20 mouse cellular contexts compared by ENCODE assay signal in genomic region chr14:18697662-18698225, GRCm38 (mm10).
"Had no signal": no experiment of that assay in that cellular context is flagged by ENCODE, and none has a peak within 500 bp of the region (broad histone marks: within the 10 kb centered on the region; RNA-seq: fewer than 3 reads in every experiment).

No protein-coding gene starts in this region.

- H3K4me3 ChIP-seq: lung, embryonic 15.5 days; megakaryocyte, embryonic 14.5 days; midbrain, embryonic 13.5 days; myocyte; neural tube, embryonic 13.5 days; neural tube, embryonic 15.5 days; stomach, embryonic 15.5 days had no signal

- ATAC-seq: lung, postnatal 0 days; midbrain, embryonic 13.5 days; midbrain, embryonic 16.5 days had no signal

- H3K4me1 ChIP-seq: lung, embryonic 15.5 days; megakaryocyte, embryonic 14.5 days; midbrain, embryonic 13.5 days; neural tube, embryonic 13.5 days; neural tube, embryonic 15.5 days; stomach, embryonic 15.5 days had no signal

- H3K36me3 ChIP-seq: lung, embryonic 15.5 days; midbrain, embryonic 13.5 days; neural tube, embryonic 13.5 days; neural tube, embryonic 15.5 days; stomach, embryonic 15.5 days had no signal

- DNase-seq: lung, adult 2 months; lung, postnatal 14 days; lung, postnatal 36 days; right cerebral cortex, postnatal 14 days; thymus, adult 2 months; thymus, postnatal 25 days; thymus, postnatal 4 days had no signal

- H3K27ac ChIP-seq: liver, embryonic 14.5 days; lung, embryonic 15.5 days; macrophage; midbrain, embryonic 13.5 days; neural tube, embryonic 13.5 days; neural tube, embryonic 15.5 days; stomach, embryonic 15.5 days; stomach, postnatal 0 days had no signal

- H3K4me2 ChIP-seq: lung, embryonic 15.5 days; midbrain, embryonic 11.5 days; midbrain, embryonic 13.5 days; neural tube, embryonic 13.5 days; neural tube, embryonic 15.5 days; stomach, embryonic 15.5 days had no signal

- H3K27me3 ChIP-seq: lung, embryonic 15.5 days; megakaryocyte, embryonic 14.5 days; midbrain, embryonic 13.5 days; neural tube, embryonic 13.5 days; neural tube, embryonic 15.5 days; stomach, embryonic 15.5 days had no signal

- H3K9ac ChIP-seq: liver, embryonic 14.5 days; lung, embryonic 15.5 days; midbrain, embryonic 13.5 days; neural tube, embryonic 13.5 days; neural tube, embryonic 15.5 days; stomach, embryonic 15.5 days had no signal

- H3K9me3 ChIP-seq: lung, embryonic 15.5 days; midbrain, embryonic 13.5 days; neural tube, embryonic 13.5 days; neural tube, embryonic 15.5 days; stomach, embryonic 15.5 days had no signal
